Mouse (Mus musculus): Measurements from ENCODE around the gene Piwil4.

DNA sequence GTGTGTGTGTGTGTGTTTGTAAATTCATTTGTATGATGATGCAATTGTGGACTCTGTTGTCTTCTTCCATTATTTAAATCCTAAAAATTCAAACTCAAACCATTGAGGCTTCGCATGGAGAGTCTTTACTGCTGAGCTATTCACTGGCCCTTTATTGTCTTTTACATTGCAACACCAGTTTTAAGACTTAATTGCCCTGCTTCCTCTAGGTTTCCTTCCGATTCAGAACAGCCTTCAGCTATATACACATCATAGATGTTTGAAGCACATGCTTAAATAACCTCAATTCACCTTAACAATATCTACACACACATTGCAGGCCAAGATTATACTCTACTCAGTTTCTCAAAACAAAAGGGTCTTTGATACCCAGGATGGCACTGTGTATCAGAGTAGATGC lies 20.1 kb downstream of the Piwil4 start:
- no peak for TF ChIP-seq NRF1 (IDR thresholded peaks at IDR 0.05; ENCODE audit: low read depth, low read length)
- no peak for TF ChIP-seq POLR2A (IDR thresholded peaks at IDR 0.05; ENCODE audit: low read depth, low read length)
